ENCODE assay signal across 8 mouse cellular contexts in the genomic region with DNA sequence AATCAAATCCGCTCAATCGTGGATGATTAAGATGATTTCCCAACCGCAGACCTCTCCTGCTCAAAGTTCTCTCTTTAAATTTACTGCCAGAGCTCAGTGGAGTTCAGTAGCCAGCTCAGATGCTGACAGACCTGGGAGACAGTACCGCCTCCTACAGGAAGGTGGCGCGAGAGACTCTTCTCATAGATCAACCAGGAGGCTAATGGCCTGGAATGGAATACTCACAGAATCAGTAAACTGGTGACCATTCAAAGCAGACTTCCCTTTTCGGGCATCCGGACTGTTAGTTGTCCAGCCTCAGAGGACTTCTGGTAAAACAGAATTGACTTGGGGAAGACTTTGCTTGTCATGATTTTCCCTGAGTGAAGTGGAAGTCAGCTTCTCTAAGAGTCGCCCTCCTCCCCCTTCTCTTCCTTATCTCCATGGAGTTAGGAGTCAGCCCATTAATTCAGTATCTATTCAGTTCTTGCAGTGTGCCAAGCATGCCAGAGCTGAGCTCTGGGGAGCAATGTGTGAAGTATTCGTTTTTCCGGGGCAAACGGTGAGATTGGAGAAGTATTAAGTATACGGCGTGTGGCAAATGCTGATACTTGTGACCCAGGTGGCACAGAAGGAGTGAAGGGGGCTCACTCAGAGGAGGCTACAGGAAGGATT.
DNase-seq lines count a peak whose midpoint lies in the region; ATAC-seq and TF ChIP-seq lines count a peak whose summit lies in the region.

No protein-coding gene starts in this region.

- H3K9me3 ChIP-seq in heart, postnatal 0 days (replicated peaks; ENCODE audit: control insufficient read depth, low read length) = no peaks in the 10 kb centered on the region
- H3K9me3 ChIP-seq in lung, embryonic 14.5 days (ENCODE audit: low read depth, low read length) = no peaks in the 10 kb centered on the region

- WGBS in heart, postnatal 0 days = 33% methylated on average over 14 of the region's 14 CpGs
- 28% methylated on average over 14 of the region's 14 CpGs for WGBS in lung, embryonic 14.5 days

- no peak for ATAC-seq in heart, postnatal 0 days (ENCODE audit: insufficient read depth, low read depth)
- ATAC-seq in lung, embryonic 14.5 days (ENCODE audit: insufficient read depth) = peak; percentile 70; the same call in 1 of the 2 replicates

- H3K27ac ChIP-seq in embryonic fibroblast, embryonic 13.5 days (ENCODE audit: insufficient read depth, low read length) = peak overlapping the region; percentile 30; the same call in 1 of the 2 replicates
- no peak overlapping the region for H3K27ac ChIP-seq in heart, postnatal 0 days (ENCODE audit: low read depth)
- H3K27ac ChIP-seq in lung, embryonic 14.5 days (ENCODE audit: low read depth) = no peak overlapping the region

- H3K4me1 ChIP-seq in embryonic fibroblast, embryonic 13.5 days (ENCODE audit: control insufficient read depth, insufficient read depth, low read length) = peaks cover 9% of the 10 kb centered on the region
- peaks cover 4% of the 10 kb centered on the region; the same call in 1 of the 2 replicates for H3K4me1 ChIP-seq in heart, postnatal 0 days (ENCODE audit: control insufficient read depth, insufficient read depth)
- no peaks in the 10 kb centered on the region for H3K4me1 ChIP-seq in lung, embryonic 14.5 days (ENCODE audit: insufficient read depth)

- peak; percentile 45 for DNase-seq in A20 (ENCODE audit: low read depth, low spot score)
- peak; percentile 60 for DNase-seq in adrenal gland, postnatal 25 days
- DNase-seq in heart, postnatal 0 days (ENCODE audit: low spot score) = peak; percentile 73
- DNase-seq in kidney, postnatal 4 days = peak; percentile 91
- peak; percentile 93 for DNase-seq in lung, embryonic 14.5 days
- peak; percentile 77 for DNase-seq in ovary, postnatal 14 days (ENCODE audit: low spot score)
- DNase-seq in thymus, postnatal 25 days = peak; percentile 52

- H3K27me3 ChIP-seq in heart, postnatal 0 days (ENCODE audit: control insufficient read depth, insufficient read depth, low read length) = no peaks in the 10 kb centered on the region
- no peaks in the 10 kb centered on the region for H3K27me3 ChIP-seq in lung, embryonic 14.5 days (ENCODE audit: insufficient read depth, low read length)

- H3K36me3 ChIP-seq in heart, postnatal 0 days (replicated peaks; ENCODE audit: control insufficient read depth, insufficient read depth, low read length) = no peaks in the 10 kb centered on the region
- H3K36me3 ChIP-seq in lung, embryonic 14.5 days (ENCODE audit: insufficient read depth) = no peaks in the 10 kb centered on the region

- H3K4me2 ChIP-seq in heart, postnatal 0 days (ENCODE audit: low read depth, low read length) = no peak overlapping the region
- no peak overlapping the region for H3K4me2 ChIP-seq in lung, embryonic 14.5 days

- H3K9ac ChIP-seq in heart, postnatal 0 days (replicated peaks; ENCODE audit: low read depth, low read length) = no peak overlapping the region
- no peak overlapping the region for H3K9ac ChIP-seq in lung, embryonic 14.5 days

- TF ChIP-seq CTCF in embryonic fibroblast, embryonic 13.5 days (IDR thresholded peaks at IDR 0.05; ENCODE audit: borderline replicate concordance, insufficient read depth, low read length) = peak; percentile 71
- peak; percentile 88 for TF ChIP-seq CTCF in heart, postnatal 0 days (IDR thresholded peaks at IDR 0.05; ENCODE audit: low read depth)
- TF ChIP-seq CTCF in lung, embryonic 14.5 days (IDR thresholded peaks at IDR 0.05; ENCODE audit: low read depth) = peak; percentile 90

- TF ChIP-seq EP300 in heart, postnatal 0 days (IDR thresholded peaks at IDR 0.05; ENCODE audit: low read depth) = no peak

- no peak overlapping the region for H3K4me3 ChIP-seq in embryonic fibroblast, embryonic 13.5 days (ENCODE audit: insufficient read depth, low read length)
- no peak overlapping the region for H3K4me3 ChIP-seq in heart, postnatal 0 days (ENCODE audit: low read depth, low read length)
- H3K4me3 ChIP-seq in lung, embryonic 14.5 days (ENCODE audit: low read depth, low read length) = no peak overlapping the region

- TF ChIP-seq POLR2A in embryonic fibroblast, embryonic 13.5 days (IDR thresholded peaks at IDR 0.05; ENCODE audit: low read depth, low read length) = no peak
